Mouse (Mus musculus): ENCODE data around the gene Spata32. TPM values are rescaled to one million over a fixed set of nuclear protein-coding genes. Genes with fewer than 3 reads are reported as not detected.

Gene Spata32
- total RNA-seq, 2 experiments from 2014 or later: 1.7 to 2.9 TPM

GRCm38 (mm10) chr11:103221437-103221836 lies 3.2 kb upstream of the Spata32 start:
- DNase-seq (ENCODE audit: extremely low spot score in 1 of 2, low spot score in 2 of 2): no peak
- TF ChIP-seq CTCF (IDR thresholded peaks at IDR 0.05): no peak
- intact Hi-C loops (cut with DNase I): no loop called here
- Histone ChIP-seq H3K27ac (no peak overlapping the region), H3K4me3 (no peak overlapping the region)

GRCm38 (mm10) chr11:103219995-103220394 lies 1.8 kb upstream of the Spata32 start:
- intact Hi-C loops (cut with DNase I): no loop called here
- no peak for DNase-seq (ENCODE audit: extremely low spot score in 1 of 2, low spot score in 2 of 2)
- Histone ChIP-seq H3K4me3 (no peak overlapping the region), H3K27ac (no peak overlapping the region)
- TF ChIP-seq CTCF (IDR thresholded peaks at IDR 0.05): no peak

GRCm38 (mm10) chr11:103219259-103219658 lies 1.0 kb upstream of the Spata32 start:
- H3K4me3 ChIP-seq: no peak overlapping the region
- no peak for DNase-seq (ENCODE audit: extremely low spot score in 1 of 2, low spot score in 2 of 2)
- no peak for TF ChIP-seq CTCF (IDR thresholded peaks at IDR 0.05)
- H3K27ac ChIP-seq: peak overlapping the region; percentile 55
- intact Hi-C loops (cut with DNase I): no loop called here

GRCm38 (mm10) chr11:103218517-103218901 lies 277 bp upstream of the Spata32 start:
- H3K27ac ChIP-seq: peak overlapping the region; percentile 84
- no peak for TF ChIP-seq CTCF (IDR thresholded peaks at IDR 0.05)
- peak overlapping the region; percentile 56 for H3K4me3 ChIP-seq
- intact Hi-C loops (cut with DNase I): loop anchor here (1.0 kb wide), 1 partner anchor 19 kb away; no protein-coding TSS in a partner anchor
- no peak for DNase-seq (ENCODE audit: extremely low spot score in 1 of 2, low spot score in 2 of 2)

DNA sequence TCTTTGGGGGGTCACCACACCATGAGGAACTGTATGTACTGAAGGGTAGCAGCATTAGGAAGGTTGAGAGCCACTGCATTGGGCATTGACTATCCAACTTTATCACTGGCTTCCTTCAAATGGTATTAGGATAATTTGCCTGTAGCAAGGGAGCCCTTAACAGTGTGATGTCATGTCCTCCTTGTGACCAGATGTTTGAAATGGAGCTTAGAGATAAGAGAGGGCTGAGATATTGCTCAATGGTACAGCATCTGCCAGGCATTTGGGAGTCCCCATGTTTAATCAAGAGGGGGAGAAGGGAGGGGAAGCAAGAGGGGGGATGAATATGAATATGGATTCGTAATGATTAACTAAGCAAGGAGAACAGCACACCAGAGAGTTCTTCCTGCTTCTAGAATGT lies 2.9 kb downstream of the Spata32 start:
- no peak for DNase-seq (ENCODE audit: extremely low spot score in 1 of 2, low spot score in 2 of 2)
- Histone ChIP-seq H3K4me3 (no peak overlapping the region), H3K27ac (no peak overlapping the region)
- no peak for TF ChIP-seq CTCF (IDR thresholded peaks at IDR 0.05)
- intact Hi-C loops (cut with DNase I): no loop called here

GRCm38 (mm10) chr11:103213712-103214111 lies 4.5 kb downstream of the Spata32 start:
- peak; percentile 28 for TF ChIP-seq CTCF (IDR thresholded peaks at IDR 0.05)
- no peak overlapping the region for H3K27ac ChIP-seq
- no peak for DNase-seq (ENCODE audit: extremely low spot score in 1 of 2, low spot score in 2 of 2)
- no peak overlapping the region for H3K4me3 ChIP-seq
- intact Hi-C loops (cut with DNase I): no loop called here

GRCm38 (mm10) chr11:103210291-103210690 lies 7.9 kb downstream of the Spata32 start:
- Histone ChIP-seq H3K27ac (no peak overlapping the region), H3K4me3 (no peak overlapping the region)
- intact Hi-C loops (cut with DNase I): no loop called here
- no peak for DNase-seq (ENCODE audit: extremely low spot score in 1 of 2, low spot score in 2 of 2)
- no peak for TF ChIP-seq CTCF (IDR thresholded peaks at IDR 0.05)

DNA sequence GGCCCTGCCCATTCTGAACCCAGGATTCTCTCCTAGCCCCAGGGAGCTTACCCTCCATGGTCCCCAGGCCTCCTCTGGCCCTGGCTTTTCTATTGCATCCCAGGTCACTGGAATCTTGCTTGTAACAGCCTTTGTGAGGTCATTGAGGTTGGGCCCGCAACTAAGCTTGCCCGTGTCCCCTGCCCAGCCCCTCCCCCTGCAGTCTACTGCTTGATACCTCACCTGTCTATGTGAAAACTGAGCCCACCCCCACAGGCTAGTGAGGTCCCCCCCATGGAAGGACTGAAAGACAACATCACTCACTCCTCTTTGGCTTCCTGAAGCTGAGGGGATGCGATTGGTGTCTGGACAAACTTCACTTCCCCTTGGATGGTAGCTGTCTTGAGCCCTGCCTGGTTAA lies 9.8 kb downstream of the Spata32 start, which contains the start of gene 1700023F06Rik:
Gene 1700023F06Rik, minus strand, starts transcription at position 101 of the 400 bp plus-strand sequence.
- no peak for TF ChIP-seq CTCF (IDR thresholded peaks at IDR 0.05)
- intact Hi-C loops (cut with DNase I): no loop called here
- Histone ChIP-seq H3K4me3 (no peak within 1 kb of the TSS), H3K27ac (no peak within 1 kb of the TSS)
- no peak for DNase-seq (ENCODE audit: extremely low spot score in 1 of 2, low spot score in 2 of 2)

GRCm38 (mm10) chr11:103206203-103206602 lies 12.0 kb downstream of the Spata32 start:
- Histone ChIP-seq H3K4me3 (no peak overlapping the region), H3K27ac (no peak overlapping the region)
- no peak for TF ChIP-seq CTCF (IDR thresholded peaks at IDR 0.05)
- intact Hi-C loops (cut with DNase I): no loop called here
- DNase-seq (ENCODE audit: extremely low spot score in 1 of 2, low spot score in 2 of 2): no peak

DNA sequence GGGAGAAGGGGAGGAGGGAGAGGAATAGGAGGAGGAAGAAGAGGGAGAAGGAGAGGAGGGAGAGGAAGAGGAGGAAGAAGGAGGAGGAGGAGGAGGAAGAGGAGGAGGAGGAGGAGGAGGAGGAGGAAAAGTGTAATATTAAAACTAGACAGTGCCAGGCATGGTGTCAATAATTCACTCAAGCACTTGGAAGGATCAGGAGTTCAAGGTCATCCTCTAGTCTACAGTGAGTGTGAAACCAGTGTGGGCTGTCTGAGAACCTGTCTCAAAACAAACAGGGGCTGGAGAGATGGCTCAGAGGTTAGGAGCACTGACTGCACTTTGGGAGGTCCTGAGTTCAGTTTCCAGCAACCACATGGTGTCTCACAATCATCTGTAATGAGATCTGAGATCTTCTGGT lies 15.9 kb downstream of the Spata32 start:
- Histone ChIP-seq H3K4me3 (no peak overlapping the region), H3K27ac (no peak overlapping the region)
- no peak for TF ChIP-seq CTCF (IDR thresholded peaks at IDR 0.05)
- intact Hi-C loops (cut with DNase I): no loop called here
- no peak for DNase-seq (ENCODE audit: extremely low spot score in 1 of 2, low spot score in 2 of 2)

GRCm38 (mm10) chr11:103201664-103202063 lies 16.6 kb downstream of the Spata32 start:
- TF ChIP-seq CTCF (IDR thresholded peaks at IDR 0.05): no peak; the same call in 1 of the 2 replicates
- DNase-seq (ENCODE audit: extremely low spot score in 1 of 2, low spot score in 2 of 2): peak; percentile 77 to 80
- Histone ChIP-seq H3K4me3 (no peak overlapping the region), H3K27ac (peak overlapping the region; percentile 74)
- intact Hi-C loops (cut with DNase I): no loop called here

- peak; percentile 76 to 85 for DNase-seq (ENCODE audit: extremely low spot score in 1 of 2, low spot score in 2 of 2)
- Histone ChIP-seq H3K4me3 (peak overlapping the region; percentile 53), H3K27ac (peak overlapping the region; percentile 98)
- no peak for TF ChIP-seq CTCF (IDR thresholded peaks at IDR 0.05)
- intact Hi-C loops (cut with DNase I): loop anchor here (1.0 to 10.0 kb wide), 3 partner anchors 19 to 466 kb away; partner anchors contain the start of genes Map3k14 and Spata32
Observed at GRCm38 (mm10) chr11:103198911-103199803, 19.1 kb downstream of the Spata32 start.

Measured in left cerebral cortex, adult 2 months (tissue).